Mouse (Mus musculus): ENCODE data around the gene Ankib1.

Ankib1 gene

DNA sequence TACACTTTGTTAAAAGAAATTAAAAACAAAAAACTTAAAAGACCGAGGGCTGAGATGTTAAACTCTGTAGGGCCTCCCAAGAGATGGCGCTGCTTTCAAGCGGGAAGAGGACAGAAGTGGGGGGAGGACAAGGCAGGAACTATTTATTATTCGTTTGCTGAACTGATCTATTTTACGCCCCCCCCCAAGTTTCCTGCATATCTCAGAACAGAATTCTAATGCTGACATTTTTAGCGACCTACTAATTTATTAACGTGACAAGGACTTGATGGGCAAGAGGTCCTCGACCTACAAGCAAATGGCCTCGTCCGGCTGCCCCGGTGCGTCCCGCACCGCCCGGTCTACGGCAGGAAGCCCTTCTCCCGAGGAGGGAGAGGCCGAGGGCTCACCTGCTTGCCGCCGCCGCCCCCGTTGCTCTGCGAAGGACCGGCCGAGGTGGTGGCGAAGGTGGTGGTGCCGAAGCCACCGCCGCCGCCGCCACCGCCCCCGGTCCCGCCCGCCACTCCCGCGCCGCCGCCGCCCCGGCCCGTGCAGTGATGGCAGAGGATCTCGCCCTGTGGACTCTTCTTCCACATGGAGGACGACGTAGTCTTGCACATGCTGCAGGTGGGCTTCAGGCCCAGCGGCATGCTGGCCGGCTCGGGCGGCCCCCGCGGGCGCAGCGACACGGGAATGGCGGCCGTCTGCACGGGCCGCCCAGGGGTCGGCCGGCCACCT, 155.6 kb downstream of the Ankib1 start:
- peak; percentile 53 for DNase-seq (ENCODE audit: inconsistent ontology term)

DNA sequence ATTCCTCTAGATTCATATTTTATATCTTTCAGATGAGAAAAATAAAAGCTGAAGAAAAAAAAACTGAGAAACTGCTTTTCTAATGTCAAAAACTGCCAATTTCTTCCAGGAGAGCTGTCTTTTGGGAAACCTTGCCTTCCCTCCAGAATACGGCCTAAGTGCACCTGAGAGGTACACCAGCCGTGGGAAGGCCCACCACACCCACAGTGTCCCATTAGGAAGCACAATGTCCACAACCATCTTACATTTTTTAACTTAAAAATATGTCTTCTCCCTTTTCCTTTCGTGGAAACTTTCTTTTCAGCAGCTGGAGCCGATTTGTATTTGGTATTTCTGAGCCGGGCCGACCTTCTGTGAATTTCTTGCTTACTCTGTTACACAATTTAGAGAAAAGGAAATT, 156.2 kb downstream of the Ankib1 start:
- DNase-seq (ENCODE audit: inconsistent ontology term) = no peak

DNA sequence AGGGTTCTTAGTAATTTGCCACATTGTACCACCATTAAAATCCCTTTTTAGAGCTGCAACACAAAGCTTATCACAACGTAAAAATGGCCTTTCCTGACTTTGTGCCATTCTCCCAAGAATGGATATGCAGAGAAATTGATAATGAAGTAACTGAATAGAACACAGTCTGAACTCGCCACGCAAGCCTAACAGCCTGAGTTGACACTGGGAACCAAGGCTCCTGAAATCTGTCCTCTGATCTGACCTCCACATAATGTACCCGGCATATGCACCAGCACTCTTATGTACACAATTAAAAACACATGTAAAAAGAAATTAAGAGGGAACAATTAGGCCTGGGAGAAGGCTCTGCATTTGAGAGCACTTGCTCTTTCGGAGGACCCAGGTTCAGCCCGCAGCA, 157.4 kb downstream of the Ankib1 start:
- no peak for DNase-seq (ENCODE audit: inconsistent ontology term)

DNA sequence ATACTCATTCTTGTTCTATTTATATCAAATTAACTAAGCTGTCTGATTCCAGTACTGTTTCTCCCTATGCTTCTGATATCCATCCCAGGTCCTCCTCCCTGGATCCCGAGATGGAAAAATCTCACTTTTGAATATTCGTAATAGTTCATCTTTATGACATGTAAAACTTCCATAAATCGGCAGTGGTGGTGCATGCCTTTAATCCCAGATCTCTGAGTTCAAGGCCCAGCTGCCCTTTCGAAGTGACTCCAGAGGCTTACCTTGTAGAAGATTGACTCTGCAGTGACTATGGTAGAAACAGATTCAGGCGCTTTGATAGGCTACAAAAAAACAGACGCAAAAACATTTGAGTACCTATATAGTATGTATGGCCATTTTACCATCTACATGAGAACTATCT, 158.1 kb downstream of the Ankib1 start:
- DNase-seq (ENCODE audit: inconsistent ontology term) = no peak

All from Muller cell, postnatal 12 days (primary cell).